Mouse (Mus musculus) cerebral cortex, adult 2 months (tissue): ENCODE measurements around the gene Krtap1-5.

ENCODE experiments used
- WGBS: fragments of 180-500 bp; shearing (Covaris S2); methylation state at CpG from one replicate; pipeline ENCODE4 v1.1.7; 2018; 5-methylcytosine and 5-hydroxymethylcytosine counted together

Gene Krtap1-5

GRCm38 (mm10) chr11:99580636-99581035 lies at the start of gene Krtap1-5:
TSS of gene Krtap1-5 (minus strand) at chr11:99581016.
- 82% methylated on average over 6 of the region's 6 CpGs for WGBS

DNA sequence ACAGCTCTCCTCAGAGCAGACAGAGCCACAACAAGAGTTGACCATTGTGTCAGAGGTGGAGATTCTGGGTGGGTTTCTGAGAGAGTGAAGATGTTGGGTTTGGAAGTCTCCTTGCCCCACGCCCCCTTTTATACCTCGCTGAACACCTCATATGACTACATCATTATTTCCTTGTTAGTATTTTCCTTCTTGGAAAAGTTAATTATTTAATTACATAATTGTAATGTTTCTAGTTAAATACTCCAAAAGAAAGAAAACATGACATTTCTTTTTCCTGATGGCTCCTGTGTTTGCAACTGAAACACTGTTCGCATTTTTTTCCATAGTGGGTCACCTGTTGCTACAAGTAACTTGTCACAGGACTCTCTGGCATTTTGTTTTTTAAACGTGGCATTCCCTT lies 47.3 kb upstream of the Krtap1-5 start, which contains the start of gene Krtap4-1:
Gene Krtap4-1, minus strand, starts transcription at position 101 of the 400 bp plus-strand sequence.
- 84% methylated on average over 4 of the region's 4 CpGs for WGBS

- 87% methylated on average over 2 of the region's 2 CpGs for WGBS
Observed at GRCm38 (mm10) chr11:99620335-99620734, 39.5 kb upstream of the Krtap1-5 start, which contains the start of gene Gm11562. TSS of gene Gm11562 (minus strand) at chr11:99620435.

- 57% methylated on average over 3 of the region's 3 CpGs for WGBS
Observed at GRCm38 (mm10) chr11:99614796-99615363, 34.1 kb upstream of the Krtap1-5 start, which contains the start of gene Krtap2-4. TSS of gene Krtap2-4 (minus strand) at chr11:99614846.

DNA sequence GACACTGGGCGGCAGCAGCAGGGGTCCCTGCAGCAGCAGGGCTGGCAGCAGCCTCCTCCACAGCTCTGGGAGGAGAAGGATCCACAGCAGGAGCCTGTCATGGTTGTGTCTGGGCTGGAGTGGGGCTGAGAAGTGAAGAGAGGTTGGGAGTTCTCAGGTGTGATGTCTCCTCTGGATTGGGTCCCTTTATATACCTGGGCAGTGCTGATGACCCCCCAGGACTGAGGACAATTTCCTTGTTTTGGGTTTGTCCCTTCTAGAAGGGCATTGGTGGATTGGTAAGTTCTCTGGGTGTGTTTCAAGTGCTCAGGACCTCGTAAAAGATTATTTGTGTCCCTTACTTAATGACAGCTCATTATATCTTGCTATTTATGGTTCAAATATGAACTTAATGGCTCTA lies 29.3 kb upstream of the Krtap1-5 start, which contains the start of gene Gm11937:
Gene Gm11937, minus strand, starts transcription at position 101 of the 400 bp plus-strand sequence.
- 62% methylated on average over 1 of the region's 2 CpGs for WGBS

- 40% methylated on average over 1 of the region's 1 CpGs for WGBS
Observed at GRCm38 (mm10) chr11:99609126-99609525, 28.3 kb upstream of the Krtap1-5 start.

DNA sequence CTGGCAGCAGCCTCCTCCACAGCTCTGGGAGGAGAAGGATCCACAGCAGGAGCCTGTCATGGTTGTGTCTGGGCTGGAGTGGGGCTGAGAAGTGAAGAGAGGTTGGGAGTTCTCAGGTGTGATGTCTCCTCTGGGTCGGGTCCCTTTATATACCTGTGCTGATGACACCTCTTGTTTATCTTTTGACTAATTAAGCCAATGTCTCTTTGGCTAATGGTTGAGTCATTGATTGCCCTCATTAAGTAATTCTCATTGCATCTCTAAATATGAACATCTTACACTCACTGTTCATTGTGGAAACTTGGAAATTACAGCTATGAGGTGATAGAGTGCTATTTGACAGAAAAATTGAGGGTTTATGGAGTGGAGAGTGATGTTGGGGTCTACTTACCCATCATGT lies 22.4 kb upstream of the Krtap1-5 start, which contains the start of gene Gm11938:
Gene Gm11938, minus strand, starts transcription at position 101 of the 400 bp plus-strand sequence.
- 83% methylated on average over 1 of the region's 1 CpGs for WGBS

DNA sequence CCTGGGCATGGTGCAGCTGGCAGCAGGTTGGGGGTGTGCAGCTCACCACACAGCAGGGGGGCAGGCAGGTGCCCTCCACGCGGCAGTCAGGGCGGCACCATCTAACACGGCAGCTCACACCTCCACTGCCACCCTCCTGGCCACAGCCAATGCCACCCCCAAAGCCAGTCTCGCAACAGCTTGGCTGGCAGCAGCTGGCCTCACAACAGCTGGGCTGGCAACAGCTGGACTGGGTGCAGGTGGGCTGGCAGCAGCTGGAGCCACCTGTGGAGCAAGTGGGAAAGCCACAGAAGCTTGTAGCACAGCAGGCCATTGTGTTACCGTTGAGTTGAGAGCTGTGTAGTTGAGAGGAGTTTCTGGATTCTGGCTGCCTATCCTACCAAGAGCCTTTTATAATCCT lies 16.9 kb upstream of the Krtap1-5 start, which contains the start of gene Krtap9-3:
Gene Krtap9-3, minus strand, starts transcription at position 364 of the 400 bp plus-strand sequence.
- WGBS = 69% methylated on average over 6 of the region's 6 CpGs

GRCm38 (mm10) chr11:99590981-99591380 lies 10.2 kb upstream of the Krtap1-5 start, which contains the start of gene Krtap1-3:
TSS of gene Krtap1-3 (minus strand) at chr11:99591339.
- WGBS = 86% methylated on average over 6 of the region's 6 CpGs

DNA sequence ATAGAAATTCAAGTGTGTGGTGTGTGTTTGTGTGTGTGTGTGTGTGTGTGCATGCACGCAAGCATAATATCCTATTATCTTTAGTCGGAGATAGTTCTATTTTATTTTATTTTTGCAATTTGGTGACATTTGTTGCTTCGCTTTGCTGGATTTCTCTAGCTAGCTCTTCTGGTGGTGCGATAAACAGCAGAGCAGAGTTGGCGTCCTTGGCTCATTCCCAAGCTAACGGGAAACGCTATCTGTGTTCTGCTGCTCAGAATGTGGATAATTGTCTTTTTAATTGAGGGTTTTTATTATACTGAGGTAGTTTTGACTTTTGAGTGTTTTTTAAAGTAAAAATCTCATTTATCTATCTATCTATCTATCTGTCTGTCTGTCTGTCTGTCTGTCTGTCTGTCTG lies 4.3 kb upstream of the Krtap1-5 start:
- WGBS = 51% methylated on average over 7 of the region's 7 CpGs

GRCm38 (mm10) chr11:99583245-99583704 lies 2.5 kb upstream of the Krtap1-5 start, which contains the start of gene Krtap1-4:
TSS of gene Krtap1-4 (minus strand) at chr11:99583654.
- 86% methylated on average over 5 of the region's 5 CpGs for WGBS

DNA sequence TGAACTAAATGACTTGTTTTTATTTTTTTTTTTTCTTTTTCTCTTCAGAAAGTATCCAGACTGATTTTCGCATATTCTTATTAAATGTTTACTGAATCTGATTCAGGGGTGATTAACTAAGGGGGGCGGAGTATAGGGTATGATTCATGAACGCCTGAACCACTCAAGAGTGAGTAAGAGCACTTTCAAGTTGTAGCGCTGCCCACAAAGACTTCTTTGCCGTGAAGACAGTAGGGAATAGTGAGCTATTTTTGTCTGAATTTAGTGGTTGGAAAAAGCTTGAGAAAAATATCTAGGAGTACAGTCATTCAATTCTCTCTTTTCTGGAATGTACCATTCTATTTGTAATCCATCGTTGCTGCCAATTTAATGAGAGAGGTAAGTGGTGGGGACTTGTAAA lies 748 bp upstream of the Krtap1-5 start:
- 44% methylated on average over 6 of the region's 6 CpGs for WGBS

DNA sequence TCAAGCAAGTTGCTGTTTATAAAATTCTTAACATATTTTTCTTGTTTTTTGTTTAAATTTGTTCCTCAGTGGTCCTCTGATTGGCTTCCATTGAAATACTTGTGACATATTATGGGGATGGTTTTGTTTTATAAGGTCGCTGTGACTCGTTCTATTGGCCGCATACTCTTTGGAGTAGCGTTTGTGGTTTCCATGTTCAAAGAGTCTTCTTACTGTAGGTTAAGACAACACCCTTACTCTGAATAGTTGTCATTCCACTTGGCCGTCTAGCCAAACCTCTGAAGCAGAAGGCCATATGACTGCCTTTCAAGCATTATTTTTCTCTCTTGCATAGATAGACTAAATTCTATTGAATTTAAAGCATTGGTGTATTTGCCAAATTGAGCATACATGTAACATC lies 235 bp upstream of the Krtap1-5 start:
- WGBS = 92% methylated on average over 5 of the region's 5 CpGs

- 7% methylated on average over 7 of the region's 7 CpGs for WGBS
Observed at GRCm38 (mm10) chr11:99574106-99574505, 6.7 kb downstream of the Krtap1-5 start.

DNA sequence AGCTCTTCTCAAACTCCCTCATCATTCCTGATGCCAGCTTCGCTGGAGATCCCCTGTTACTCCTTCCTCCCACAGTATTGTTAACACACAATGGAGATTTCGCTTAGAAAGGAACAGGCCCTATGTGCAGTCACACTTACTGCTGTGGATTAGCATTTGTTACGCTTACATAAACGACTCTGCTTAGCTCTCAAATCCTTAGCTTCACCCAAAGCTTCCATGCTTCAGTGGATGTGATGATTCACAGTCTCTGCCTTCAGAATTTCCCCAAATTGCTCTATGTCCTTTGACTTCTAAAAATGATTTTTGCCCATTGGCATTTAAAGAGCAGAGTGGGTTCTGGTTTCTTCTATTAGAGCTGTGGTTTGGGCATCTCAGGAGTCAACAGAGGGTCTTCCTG lies 7.7 kb downstream of the Krtap1-5 start:
- WGBS = 39% methylated on average over 4 of the region's 4 CpGs

- WGBS = 93% methylated on average over 7 of the region's 7 CpGs
Observed at GRCm38 (mm10) chr11:99566530-99566929, 14.3 kb downstream of the Krtap1-5 start, which contains the start of gene Krtap3-1. TSS of gene Krtap3-1 (minus strand) at chr11:99566630.

DNA sequence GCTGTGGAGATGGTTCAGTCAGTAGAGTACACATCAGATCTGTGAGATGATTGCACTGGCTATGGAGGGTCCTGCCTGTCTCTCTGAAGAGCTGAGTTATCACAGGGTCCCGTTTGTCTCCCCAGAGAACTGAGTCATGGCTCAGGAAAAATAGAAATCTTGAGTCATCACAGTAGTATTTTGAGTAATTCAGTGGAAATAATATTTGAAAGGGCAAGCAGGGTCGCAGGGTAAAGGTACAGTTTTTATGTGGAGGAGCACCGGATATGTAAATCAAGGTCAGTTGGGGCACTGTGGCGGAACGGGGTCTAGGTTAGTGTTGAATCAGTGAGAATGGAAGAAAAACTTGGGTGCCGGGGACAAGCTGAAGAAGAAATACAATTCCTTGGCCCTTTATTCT lies 18.2 kb downstream of the Krtap1-5 start:
- WGBS = 81% methylated on average over 6 of the region's 6 CpGs

DNA sequence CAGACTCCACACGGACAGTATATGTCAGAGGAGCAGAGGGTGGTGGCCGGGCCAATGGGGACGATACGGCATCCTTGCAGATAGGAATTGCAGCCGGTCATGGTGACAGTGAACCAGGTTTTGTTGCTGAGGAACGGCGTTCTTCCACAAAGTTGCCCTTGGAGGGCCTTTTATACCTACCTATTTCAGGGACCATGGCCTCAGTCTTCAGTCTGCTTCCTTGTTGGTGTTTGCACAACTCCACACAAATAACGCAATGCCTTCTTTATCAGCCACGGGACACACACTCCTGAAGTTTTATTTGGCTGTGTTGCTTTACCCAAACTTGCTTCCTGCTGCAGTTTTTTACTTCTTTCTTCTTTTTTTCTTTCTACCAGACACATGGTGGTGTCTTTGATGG lies 21.4 kb downstream of the Krtap1-5 start, which contains the start of gene Gm11939:
Gene Gm11939, minus strand, starts transcription at position 101 of the 400 bp plus-strand sequence.
- WGBS = 89% methylated on average over 9 of the region's 9 CpGs

DNA sequence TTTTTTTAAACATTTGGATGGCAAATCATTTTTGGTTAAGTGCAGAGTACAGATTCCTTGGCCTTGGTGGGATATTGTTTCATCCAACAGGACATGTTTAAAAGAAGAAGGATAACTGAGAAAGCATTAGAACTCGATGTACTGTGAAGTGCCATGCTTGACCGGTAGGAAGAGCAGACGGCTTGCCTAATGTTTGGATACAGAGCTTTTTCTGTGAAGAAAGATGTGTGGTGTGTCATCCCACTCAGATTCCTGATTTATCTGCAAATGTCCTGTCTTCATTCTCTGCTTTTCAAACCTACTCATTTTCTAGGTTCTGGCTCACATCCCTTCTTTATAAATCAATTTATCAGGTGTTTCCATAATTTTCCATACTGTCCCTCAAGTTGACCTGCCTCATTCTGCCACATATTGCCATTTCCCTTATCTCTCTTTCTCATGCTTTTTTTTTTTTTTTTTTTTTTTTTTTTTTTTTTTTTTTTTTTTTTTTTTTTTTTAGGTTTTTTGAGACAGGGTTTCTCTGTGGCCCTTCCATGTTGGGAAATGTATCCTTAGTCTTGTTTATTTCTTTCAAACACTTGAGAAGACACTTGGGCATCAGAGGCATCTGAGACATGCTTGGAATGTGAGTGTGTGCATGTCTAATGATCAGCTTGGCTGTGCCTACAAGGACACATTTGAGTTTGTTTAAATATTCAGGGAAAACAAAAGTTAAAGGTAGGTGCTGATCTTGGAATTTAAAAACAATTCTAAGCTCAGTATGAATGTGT lies 22.7 kb downstream of the Krtap1-5 start:
- 48% methylated on average over 3 of the region's 3 CpGs for WGBS

DNA sequence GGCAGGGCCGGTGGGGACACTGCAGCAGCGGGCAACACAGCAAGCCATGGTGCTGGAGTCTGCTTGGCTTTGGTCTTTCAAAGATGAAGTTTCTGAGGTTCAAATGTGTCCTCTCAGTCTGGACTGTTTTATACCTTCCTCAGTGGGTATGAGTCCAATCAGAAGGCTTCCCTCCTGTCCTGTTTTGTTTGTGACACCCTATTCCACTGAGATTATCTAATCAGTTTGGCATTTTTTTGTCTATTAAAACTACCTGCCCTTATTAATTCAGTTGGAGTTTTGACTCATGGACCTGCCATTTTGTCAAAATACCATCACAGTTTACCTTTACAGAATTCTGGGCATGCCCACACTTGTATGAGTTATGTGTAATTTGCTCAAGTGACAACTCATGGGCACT lies 24.1 kb downstream of the Krtap1-5 start, which contains the start of gene Krtap3-2:
Gene Krtap3-2, minus strand, starts transcription at position 101 of the 400 bp plus-strand sequence.
- WGBS = 85% methylated on average over 2 of the region's 2 CpGs

DNA sequence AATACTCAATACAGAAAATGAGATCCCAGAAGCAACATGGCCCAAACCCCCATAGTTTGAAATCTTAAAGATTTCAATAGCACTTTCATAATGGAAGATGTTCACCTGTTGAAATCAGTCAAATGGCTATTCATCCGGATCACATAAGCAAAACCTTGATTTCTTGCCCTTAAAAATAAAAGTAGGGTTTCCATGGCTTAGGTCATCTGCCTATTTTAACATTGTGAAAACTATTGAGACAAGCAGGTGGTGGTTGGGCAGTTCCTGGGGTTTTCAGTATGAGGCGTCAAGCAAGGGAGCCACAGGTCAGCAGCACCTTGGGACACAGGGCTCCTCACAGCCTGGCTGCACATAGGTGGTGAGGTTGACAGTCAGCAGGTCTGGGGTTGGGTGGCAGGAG lies 24.6 kb downstream of the Krtap1-5 start:
- 94% methylated on average over 2 of the region's 2 CpGs for WGBS

- WGBS = 57% methylated on average over 4 of the region's 4 CpGs
Observed at GRCm38 (mm10) chr11:99550765-99551164, 30.1 kb downstream of the Krtap1-5 start, which contains the start of gene Krtap3-3. TSS of gene Krtap3-3 (minus strand) at chr11:99550865.
